Mouse (Mus musculus): Measurements from ENCODE around the gene Filip1.

- no peak for TF ChIP-seq GATA1 (IDR thresholded peaks at IDR 0.05; ENCODE audit: borderline replicate concordance, low read length)
- TF ChIP-seq FLI1 (IDR thresholded peaks at IDR 0.05; ENCODE audit: low read length): no peak
Measured at GRCm38 (mm10) chr9:80012016-80012415, 635 bp downstream of the Filip1 start.
